Mouse (Mus musculus): ENCODE data around the gene P2ry13.

- TF ChIP-seq CTCF (IDR thresholded peaks at IDR 0.05) = no peak
- no peak for TF ChIP-seq EP300 (IDR thresholded peaks at IDR 0.05; ENCODE audit: insufficient read depth, low read depth, low read length)
- TF ChIP-seq POLR2A (IDR thresholded peaks at IDR 0.05; ENCODE audit: insufficient read depth, low read depth, low read length) = no peak
These were observed 29.5 kb downstream of the P2ry13 start for GRCm38 (mm10) chr3:59181134-59181533.

Data from heart, adult 2 months (tissue).